Mouse (Mus musculus) stomach, embryonic 14.5 days (tissue): ENCODE data around the gene Asl. TPM values are rescaled to one million over a fixed set of nuclear protein-coding genes. Genes with fewer than 3 reads are reported as not detected.
A peak's percentile ranks its signal among the peaks of the same experiment; 100 is the strongest.

Source experiments
- ATAC-seq: fragments of 200-750 bp; cut with Nextera tagmentation; 2 replicates; pipeline ENCODE4 v1.8.0; 2017; ENCODE audit warnings: low read depth, moderate TSS enrichment; ENCODE audit not compliant: insufficient number of reproducible peaks, insufficient read depth, low FRiP score
- H3K27ac ChIP-seq: fragments of 300-500 bp; sonication (generic); 2 replicates; pipeline ENCODE4 v1.5.1; 2014; ENCODE audit warnings: mild to moderate bottlenecking, low read length, moderate library complexity, mixed read lengths
- H3K27me3 ChIP-seq: fragments of 300-500 bp; sonication (generic); 2 replicates; pipeline ENCODE4 v1.6.1; 2014; ENCODE audit warnings: low read length, control low read depth, mixed read lengths; ENCODE audit not compliant: control insufficient read depth, insufficient read depth
- H3K36me3 ChIP-seq: fragments of 300-500 bp; sonication (generic); 2 replicates; pipeline ENCODE4 v1.6.1; 2014; ENCODE audit warnings: mild to moderate bottlenecking, control low read depth, low read length, moderate library complexity, mixed read lengths; ENCODE audit not compliant: control insufficient read depth, insufficient read depth
- H3K4me1 ChIP-seq: fragments of 300-500 bp; sonication (generic); 2 replicates; pipeline ENCODE4 v1.6.1; 2014; ENCODE audit warnings: low read length, control low read depth, mixed read lengths; ENCODE audit not compliant: control insufficient read depth, insufficient read depth
- H3K4me2 ChIP-seq: fragments of 300-500 bp; sonication (generic); replicated peaks from 2 replicates; pipeline ENCODE4 v1.6.1; 2014; ENCODE audit warnings: low read depth, low read length, control low read depth
- H3K4me3 ChIP-seq: fragments of 300-500 bp; sonication (generic); 2 replicates; pipeline ENCODE4 v1.5.1; 2014; ENCODE audit warnings: low read depth, low read length, control low read depth
- H3K9ac ChIP-seq: fragments of 300-500 bp; sonication (generic); replicated peaks from 2 replicates; pipeline ENCODE4 v1.6.1; 2014; ENCODE audit warnings: low read depth, mild to moderate bottlenecking, control low read depth, low read length, moderate library complexity, mixed read lengths
- H3K9me3 ChIP-seq: fragments of 300-500 bp; sonication (generic); 2 replicates; pipeline ENCODE4 v1.6.1; 2016; ENCODE audit warnings: low read depth, low read length, control low read depth; ENCODE audit not compliant: control insufficient read depth
- WGBS: fragments of 180-500 bp; shearing (Covaris S2); extraction: QIAGEN DNeasy Blood & Tissue Kit; methylation state at CpG from one replicate; pipeline ENCODE4 v1.1.7; 2014; 5-methylcytosine and 5-hydroxymethylcytosine counted together
- polyA plus RNA-seq: library from polyadenylated mRNA; unstranded; fragments of >200 nt; fragmentation: Nextera tagmentation; extraction: Ambion mirVana; gene quantifications from 2 replicates; pipeline ENCODE4 v1.2.1, GENCODE M21; 2014

Gene Asl
- polyA plus RNA-seq, 1 experiment from 2014 or later, result 35.1 TPM

DNA sequence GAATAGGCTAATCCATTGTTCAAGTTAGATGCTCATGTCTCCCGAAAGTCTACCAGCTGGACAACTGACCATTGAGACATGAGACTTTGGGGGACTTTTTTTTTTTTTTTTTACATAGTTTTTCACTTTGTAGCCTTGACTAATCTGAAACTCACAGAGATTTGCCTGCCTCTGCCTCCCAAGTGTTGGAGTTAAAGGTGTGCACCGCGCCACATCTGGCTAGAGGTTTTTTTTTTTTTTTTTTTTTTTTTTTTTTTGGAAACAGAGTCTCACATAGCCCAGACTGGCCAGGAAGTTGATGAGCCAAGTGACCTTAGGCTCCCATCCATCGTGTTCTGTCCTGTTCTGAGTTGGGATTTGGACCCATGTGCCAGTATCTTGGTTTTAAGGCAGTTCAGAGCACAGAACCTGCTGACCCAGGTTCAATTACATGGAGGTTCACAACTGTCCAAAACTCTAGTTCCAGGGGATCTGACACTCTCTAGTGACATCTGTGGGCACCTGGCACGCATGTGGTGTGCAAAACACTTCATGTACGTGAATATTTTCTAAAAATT, 20.9 kb downstream of the Asl start:
- Histone ChIP-seq H3K36me3 (0 out of 2 replicates have a peak, but pooled peaks cover 3% of the 10 kb centered on the region), H3K4me1 (peaks cover 3% of the 10 kb centered on the region; the same call in 1 of the 2 replicates), H3K4me3 (no peak overlapping the region), H3K4me2 (no peak overlapping the region), H3K9ac (no peak overlapping the region), H3K27me3 (no peaks in the 10 kb centered on the region), H3K9me3 (peaks cover 6% of the 10 kb centered on the region; the same call in 1 of the 2 replicates), H3K27ac (no peak overlapping the region)
- no peak for ATAC-seq
- WGBS, result 84% methylated on average over 6 of the region's 6 CpGs

DNA sequence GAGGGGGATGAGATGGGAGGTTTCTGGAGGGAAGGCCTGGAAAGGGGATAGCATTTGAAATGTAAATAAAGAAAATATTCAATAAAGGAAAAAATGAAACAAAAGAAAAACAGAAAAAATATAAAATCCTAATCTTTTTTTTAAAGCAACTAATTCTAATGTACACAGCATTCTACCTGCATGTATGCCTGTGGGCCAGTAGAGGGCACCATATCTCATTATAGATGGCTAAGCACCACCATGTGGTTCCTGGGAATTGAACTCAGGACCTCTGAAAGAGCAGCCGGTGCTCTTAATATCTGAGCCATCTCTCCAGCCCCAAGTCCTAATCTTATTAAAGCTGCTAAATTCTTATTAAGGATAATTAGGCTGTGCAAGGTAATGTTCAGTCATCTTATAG, 21.7 kb downstream of the Asl start:
- Histone ChIP-seq H3K4me3 (no peak overlapping the region), H3K27me3 (no peaks in the 10 kb centered on the region), H3K4me1 (peaks cover 4% of the 10 kb centered on the region; the same call in 1 of the 2 replicates), H3K36me3 (0 out of 2 replicates have a peak, but pooled peaks cover 3% of the 10 kb centered on the region), H3K9me3 (peaks cover 6% of the 10 kb centered on the region; the same call in 1 of the 2 replicates), H3K9ac (no peak overlapping the region), H3K4me2 (no peak overlapping the region), H3K27ac (no peak overlapping the region)
- no peak for ATAC-seq
- 91% methylated on average over 1 of the region's 1 CpGs for WGBS

DNA sequence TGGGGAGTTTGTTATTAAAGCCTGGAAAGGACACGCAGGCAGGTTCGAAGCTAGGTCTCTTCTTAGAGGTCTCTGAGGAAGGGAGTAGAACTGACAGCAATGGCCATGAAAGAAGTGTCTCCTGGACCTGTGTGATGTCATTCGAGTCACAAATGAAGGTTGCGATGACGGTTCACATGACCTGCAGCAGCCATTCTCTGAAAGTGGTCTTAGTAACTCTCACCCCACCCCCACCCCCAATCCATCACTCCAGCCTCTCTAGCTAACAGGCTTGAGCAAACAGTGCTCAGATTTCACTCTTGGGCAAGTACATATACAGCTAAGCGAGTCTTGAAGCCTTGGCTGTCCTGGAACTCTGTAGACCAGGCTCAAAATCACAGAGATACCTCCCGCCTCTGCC, 25.8 kb downstream of the Asl start:
- H3K9me3 ChIP-seq, result no peaks in the 10 kb centered on the region; the same call in 1 of the 2 replicates
- H3K4me2 ChIP-seq, result peak overlapping the region; percentile 76
- H3K27ac ChIP-seq, result peak overlapping the region; percentile 80
- peak; percentile 20; the same call in 1 of the 2 replicates for ATAC-seq
- H3K4me3 ChIP-seq, result peak overlapping the region; percentile 59; the same call in 1 of the 2 replicates
- 18% methylated on average over 7 of the region's 7 CpGs for WGBS
- peaks cover under 1% of the 10 kb centered on the region; the same call in 1 of the 2 replicates for H3K36me3 ChIP-seq
- H3K4me1 ChIP-seq, result peaks cover 4% of the 10 kb centered on the region; the same call in 1 of the 2 replicates
- H3K27me3 ChIP-seq, result no peaks in the 10 kb centered on the region
- H3K9ac ChIP-seq, result peak overlapping the region; percentile 70; the same call in 1 of the 2 replicates

DNA sequence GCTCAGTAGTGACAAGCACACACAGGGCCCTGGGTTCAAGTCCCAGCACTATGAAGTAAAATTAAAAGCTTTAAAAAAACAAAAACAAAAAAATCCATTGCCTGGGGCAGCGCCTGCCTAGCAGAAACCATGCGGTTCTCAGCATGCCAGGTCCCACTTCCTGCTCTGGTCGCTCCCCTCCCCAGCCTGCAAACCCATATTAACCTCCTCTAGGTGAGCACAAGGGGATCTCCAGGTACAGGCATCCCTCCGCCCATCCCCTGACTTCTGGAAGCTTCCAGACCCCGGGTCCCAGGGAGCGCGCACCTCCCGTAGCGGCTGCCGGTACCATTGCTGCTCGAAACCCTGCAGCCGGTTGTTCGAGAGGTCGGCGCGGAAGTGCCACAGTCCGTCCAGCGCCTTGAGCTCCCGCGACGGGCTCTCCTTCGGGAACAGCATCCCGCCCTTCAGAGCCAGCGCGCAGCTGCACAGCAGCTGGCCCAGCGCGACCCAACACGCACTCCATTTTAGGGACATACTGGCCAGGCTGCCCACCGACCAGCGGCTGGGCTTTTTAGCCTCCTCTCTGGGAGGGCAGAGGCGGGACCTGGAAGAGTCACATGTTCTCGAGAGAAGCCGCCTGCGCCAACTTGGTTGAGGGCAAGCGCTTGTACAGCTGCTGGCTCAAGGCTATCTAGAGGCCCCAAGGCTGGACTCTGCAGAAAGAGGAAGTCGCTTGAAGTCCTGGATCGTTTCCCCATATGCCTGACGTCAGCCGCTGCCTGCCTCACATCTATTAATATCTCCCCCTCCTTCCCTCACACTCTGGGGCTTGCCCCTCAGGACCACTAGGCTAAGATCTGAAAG, 26.5 kb downstream of the Asl start, which contains the start of gene Gusb:
Gene Gusb, minus strand, starts transcription at position 749 of the 846 bp plus-strand sequence.
- H3K4me2 ChIP-seq, result peak within 1 kb of the TSS; percentile 76
- under 1% methylated on average over 39 of the region's 39 CpGs for WGBS
- peak within 1 kb of the TSS; percentile 59 for H3K4me3 ChIP-seq
- ATAC-seq, result peak; percentile 91
- peak within 1 kb of the TSS; percentile 80 for H3K27ac ChIP-seq
- peaks cover 5% of the 10 kb centered on the region; the same call in 1 of the 2 replicates for H3K36me3 ChIP-seq
- peak within 1 kb of the TSS; percentile 70 for H3K9ac ChIP-seq
- H3K4me1 ChIP-seq, result peaks cover 4% of the 10 kb centered on the region; the same call in 1 of the 2 replicates
- H3K9me3 ChIP-seq, result no peaks in the 10 kb centered on the region; the same call in 1 of the 2 replicates
- H3K27me3 ChIP-seq, result no peaks in the 10 kb centered on the region

DNA sequence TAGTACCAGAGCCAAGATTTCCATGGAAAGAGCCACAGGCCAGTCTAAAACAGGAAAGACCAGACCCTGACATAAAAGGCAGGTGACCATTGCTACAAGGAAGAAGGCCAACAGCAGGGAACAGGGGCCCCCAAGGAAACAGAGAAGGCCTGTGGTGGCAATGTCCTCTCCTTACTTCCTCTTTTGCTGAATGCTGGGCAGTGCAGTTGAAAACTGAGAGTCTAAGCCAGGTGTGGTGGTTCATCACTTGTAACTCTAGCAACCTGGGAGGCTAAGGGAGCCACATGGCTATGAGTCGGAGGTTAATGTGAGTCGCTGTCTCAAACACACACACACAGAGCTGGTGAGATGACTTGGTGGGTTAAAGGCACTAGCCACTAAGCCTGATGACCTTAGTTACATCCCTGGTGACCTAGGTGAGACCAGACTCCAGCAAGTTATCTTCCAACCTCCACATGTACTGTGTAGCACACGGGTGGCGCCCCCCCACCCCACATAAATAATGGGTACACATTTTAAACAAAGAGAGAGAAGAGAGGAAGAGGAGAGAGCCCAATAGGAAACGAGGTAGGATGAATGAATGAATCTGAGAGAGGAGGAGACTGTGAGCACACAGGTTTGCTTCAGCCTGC, 27.6 kb downstream of the Asl start:
- H3K36me3 ChIP-seq, result peaks cover 10% of the 10 kb centered on the region; the same call in 1 of the 2 replicates
- H3K9me3 ChIP-seq, result no peaks in the 10 kb centered on the region; the same call in 1 of the 2 replicates
- ATAC-seq, result no peak
- H3K4me1 ChIP-seq, result peaks cover 4% of the 10 kb centered on the region; the same call in 1 of the 2 replicates
- no peak overlapping the region for H3K9ac ChIP-seq
- H3K27me3 ChIP-seq, result no peaks in the 10 kb centered on the region
- WGBS, result 33% methylated on average over 5 of the region's 5 CpGs
- peak overlapping the region; percentile 59; the same call in 1 of the 2 replicates for H3K4me3 ChIP-seq
- H3K4me2 ChIP-seq, result peak overlapping the region; percentile 76
- no peak overlapping the region for H3K27ac ChIP-seq

DNA sequence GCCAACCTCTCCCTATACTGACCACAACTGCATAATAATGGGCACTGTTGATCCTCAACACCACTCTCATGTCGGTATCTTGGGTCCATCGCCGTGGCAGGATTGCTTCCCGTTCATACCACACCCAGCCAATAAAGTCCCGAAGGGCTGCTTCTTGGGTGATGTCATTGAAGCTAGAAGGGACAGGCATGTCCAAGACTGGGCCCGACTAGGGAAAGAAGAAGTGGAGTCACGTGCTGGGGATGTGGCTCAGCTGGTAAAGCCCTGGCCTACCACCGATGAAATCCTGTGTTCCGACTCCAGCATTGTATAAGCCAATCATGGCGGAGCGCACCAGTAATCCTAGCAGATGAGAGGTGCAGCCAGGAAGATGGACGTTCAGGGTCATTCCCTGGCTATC, 28.3 kb downstream of the Asl start:
- H3K9ac ChIP-seq, result no peak overlapping the region
- no peak for ATAC-seq

DNA sequence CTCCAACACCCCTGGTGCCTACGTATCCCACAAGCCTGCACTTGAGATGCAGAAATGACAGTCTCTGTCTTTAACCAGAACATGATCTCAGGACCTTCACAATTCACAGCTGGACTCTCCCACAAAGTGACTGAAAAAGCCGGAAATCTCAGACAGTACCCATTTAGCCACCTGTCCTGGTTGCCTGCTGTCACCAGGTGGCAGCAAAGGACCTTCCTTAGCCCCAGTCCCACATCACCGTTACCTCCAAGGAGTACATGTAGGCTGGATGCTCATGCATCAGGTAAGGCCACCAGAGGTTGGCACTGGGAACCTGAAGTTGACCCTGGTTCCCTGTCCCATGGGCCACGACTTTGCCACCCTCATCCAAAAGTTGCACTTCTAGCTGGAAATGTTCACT, 29.9 kb downstream of the Asl start:
- ATAC-seq, result no peak
- Histone ChIP-seq H3K9me3 (no peaks in the 10 kb centered on the region), H3K36me3 (peaks cover 10% of the 10 kb centered on the region; the same call in 1 of the 2 replicates), H3K27ac (no peak overlapping the region), H3K4me1 (peaks cover 4% of the 10 kb centered on the region; the same call in 1 of the 2 replicates), H3K4me3 (no peak overlapping the region), H3K4me2 (no peak overlapping the region), H3K27me3 (no peaks in the 10 kb centered on the region), H3K9ac (no peak overlapping the region)
- 38% methylated on average over 4 of the region's 4 CpGs for WGBS

More for the DNA sequence above, 28.3 kb downstream of the Asl start:
- no peak overlapping the region for H3K4me2 ChIP-seq
- peaks cover 10% of the 10 kb centered on the region; the same call in 1 of the 2 replicates for H3K36me3 ChIP-seq
- H3K4me3 ChIP-seq, result no peak overlapping the region
- H3K27me3 ChIP-seq, result no peaks in the 10 kb centered on the region
- H3K4me1 ChIP-seq, result peaks cover 4% of the 10 kb centered on the region; the same call in 1 of the 2 replicates
- no peaks in the 10 kb centered on the region; the same call in 1 of the 2 replicates for H3K9me3 ChIP-seq
- no peak overlapping the region for H3K27ac ChIP-seq
- WGBS, result 90% methylated on average over 12 of the region's 12 CpGs

DNA sequence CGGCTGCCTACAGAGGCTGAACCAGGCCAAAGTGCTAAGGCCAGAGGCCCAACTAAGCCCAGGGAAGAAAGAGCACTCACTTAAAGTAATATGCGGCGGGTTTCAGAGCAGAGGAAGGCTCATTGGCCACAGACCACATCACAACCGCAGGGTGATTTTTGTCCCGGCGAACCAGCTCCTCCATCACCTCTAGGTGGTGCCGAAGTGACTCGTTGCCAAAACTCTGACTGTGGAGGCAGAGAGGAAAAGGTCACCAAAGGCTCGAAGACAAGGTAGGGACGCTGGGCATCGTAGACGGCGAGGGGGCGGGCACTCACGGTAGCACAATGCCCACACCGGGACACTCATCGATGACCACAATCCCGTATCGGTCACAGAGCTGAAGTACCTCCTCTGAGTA, 31.3 kb downstream of the Asl start:
- no peaks in the 10 kb centered on the region for H3K4me1 ChIP-seq

More for the DNA sequence above, 31.3 kb downstream of the Asl start:
- Histone ChIP-seq H3K36me3 (peaks cover 10% of the 10 kb centered on the region; the same call in 1 of the 2 replicates), H3K4me3 (no peak overlapping the region), H3K9me3 (no peaks in the 10 kb centered on the region), H3K27ac (no peak overlapping the region), H3K4me2 (no peak overlapping the region), H3K9ac (no peak overlapping the region), H3K27me3 (no peaks in the 10 kb centered on the region)
- ATAC-seq, result no peak
- 65% methylated on average over 19 of the region's 19 CpGs for whole genome bisulfite sequencing
